Mouse (Mus musculus): ENCODE results near the gene D7Ertd443e.

Gene D7Ertd443e

DNA sequence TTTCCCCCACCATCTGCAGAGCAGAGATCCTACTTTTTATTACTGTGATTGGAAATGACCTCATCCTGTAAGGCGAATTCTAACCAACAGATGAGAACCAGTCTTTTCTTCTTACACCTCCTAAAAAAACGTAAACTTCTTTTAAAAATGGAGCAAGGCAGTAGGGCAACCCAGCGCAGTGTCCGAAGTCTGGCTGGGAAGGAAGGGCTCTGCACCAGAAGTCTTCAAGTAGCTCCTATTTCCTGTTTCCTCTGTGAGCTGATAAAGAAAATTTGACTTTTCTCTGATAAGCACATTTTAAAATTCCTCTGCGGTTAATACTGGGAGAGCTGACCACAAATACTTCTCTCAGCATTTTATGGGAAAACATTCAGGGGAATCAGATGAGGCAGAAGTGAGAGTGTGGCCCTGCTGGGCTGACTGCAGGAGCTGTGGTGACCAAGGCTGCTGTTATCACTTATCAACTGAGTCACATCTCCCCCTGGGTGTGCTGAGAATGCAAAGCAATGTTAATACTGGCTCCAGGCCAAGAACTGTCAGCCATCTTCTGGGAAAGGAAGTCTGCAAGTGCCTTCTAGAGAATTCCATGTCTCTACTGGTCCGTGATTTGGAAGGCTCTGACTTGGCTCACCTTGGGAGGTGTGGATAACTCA lies 97.8 kb downstream of the D7Ertd443e start:
- no peak for DNase-seq

DNA sequence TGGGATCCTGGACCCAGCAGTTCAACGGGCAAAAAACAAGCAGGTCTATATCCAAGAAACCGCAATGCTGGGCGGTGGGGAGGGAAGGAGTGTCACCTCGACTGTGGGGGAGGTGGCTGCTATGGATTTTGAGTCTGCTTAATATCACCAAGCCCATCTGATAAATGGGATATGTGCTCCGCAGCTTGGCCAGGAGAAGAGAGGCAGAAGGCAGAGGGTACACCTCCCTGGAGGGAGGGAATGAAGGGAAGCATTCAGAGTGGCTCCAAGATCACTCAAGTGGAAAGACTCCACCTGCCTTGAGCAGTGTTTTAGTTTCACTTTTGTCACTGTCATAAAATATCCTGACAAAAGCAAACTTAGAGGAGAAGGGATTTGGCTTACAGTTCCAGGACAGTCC lies 112.5 kb downstream of the D7Ertd443e start:
- DNase-seq = no peak

DNA sequence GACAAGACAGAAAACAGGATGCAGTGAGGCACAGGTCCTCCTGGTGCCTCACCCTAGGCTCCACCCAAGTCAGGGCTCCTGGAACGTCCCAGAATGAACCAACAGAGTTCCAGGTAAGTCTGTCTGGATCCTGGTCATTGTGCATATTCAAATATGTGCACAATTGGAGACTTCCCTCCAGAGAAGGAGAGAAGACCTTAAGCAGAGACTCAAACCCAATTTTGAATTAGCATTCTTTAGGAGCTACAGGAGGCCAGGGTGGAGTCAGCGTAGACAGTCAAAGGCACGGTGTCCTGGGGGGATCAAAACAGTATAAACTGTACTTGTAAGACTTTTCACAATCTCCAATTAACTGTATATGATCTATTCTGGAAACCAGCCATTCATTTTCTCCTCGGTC lies 113.0 kb downstream of the D7Ertd443e start:
- DNase-seq = no peak

GRCm38 (mm10) chr7:134265783-134266182 lies 119.7 kb downstream of the D7Ertd443e start:
- DNase-seq = no peak

DNA sequence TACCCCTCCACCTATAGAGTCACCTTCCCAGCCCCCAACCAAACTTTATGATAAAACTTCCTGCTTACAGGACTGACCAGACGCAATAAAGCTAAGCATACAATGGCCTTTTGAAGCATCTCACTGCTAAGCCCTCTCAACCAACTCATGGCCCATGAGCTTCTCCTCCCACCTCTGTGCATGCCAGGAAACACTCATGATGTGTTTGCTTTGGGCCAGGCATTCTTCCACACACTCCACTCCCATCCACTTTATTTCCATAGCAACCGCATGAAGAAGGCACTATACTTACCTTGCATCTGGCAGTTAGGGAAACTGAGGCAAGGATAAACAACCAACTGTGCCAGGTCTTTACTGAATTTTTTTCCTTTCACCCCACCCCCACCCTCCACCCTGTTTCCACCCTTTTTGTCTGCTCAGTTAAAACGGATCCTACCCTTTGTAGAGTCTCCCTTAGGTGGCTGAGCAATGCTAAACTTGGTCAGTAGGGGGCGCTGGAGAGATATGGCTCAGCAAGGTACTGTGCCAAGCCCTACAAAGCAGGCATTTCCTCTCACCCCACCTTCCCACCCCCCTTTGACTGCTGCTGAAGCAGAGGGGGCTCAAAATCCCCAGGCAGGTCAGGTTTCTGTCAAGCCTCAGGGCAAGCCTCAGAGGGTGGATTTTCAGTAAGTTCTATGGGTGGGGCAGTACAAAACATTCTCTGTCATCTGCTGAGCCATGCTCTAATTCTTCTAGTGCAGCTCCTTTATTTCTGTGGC lies 122.1 kb downstream of the D7Ertd443e start:
- DNase-seq = peak; percentile 47

DNA sequence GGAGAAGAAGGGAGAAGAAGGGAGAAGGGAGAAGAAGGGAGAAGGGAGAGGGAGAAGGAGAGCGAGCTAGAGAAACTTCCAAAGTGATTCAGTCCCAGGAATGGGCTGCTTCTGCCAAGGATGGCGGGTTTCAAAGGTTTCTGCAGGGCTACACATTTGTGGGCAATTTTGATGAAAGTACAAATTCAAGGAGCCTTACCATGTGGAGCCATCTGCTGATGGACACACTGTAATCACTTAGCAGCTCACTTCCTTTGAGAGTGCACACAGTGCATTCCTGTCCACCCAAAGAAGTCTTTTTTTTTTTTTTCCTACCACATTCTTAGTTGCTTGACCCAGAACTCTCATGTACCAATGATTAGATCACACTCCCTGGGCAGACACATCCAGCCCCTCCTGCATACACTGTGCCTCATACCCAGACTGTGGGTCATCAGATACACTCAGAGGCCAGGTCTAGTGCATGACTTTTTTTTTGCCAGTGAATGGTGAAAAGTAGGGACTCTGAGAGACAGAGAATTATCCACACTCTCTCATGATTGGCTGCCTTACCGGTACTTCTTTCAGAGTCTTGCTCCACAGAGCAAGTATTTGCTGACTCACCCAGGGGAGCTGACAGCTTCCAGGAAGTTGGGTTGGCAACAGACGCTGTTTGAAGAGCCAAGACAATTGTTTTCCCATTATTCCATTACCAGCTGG lies 124.3 kb downstream of the D7Ertd443e start:
- DNase-seq = no peak

GRCm38 (mm10) chr7:134250273-134250870 lies 135.1 kb downstream of the D7Ertd443e start:
- DNase-seq = no peak

DNA sequence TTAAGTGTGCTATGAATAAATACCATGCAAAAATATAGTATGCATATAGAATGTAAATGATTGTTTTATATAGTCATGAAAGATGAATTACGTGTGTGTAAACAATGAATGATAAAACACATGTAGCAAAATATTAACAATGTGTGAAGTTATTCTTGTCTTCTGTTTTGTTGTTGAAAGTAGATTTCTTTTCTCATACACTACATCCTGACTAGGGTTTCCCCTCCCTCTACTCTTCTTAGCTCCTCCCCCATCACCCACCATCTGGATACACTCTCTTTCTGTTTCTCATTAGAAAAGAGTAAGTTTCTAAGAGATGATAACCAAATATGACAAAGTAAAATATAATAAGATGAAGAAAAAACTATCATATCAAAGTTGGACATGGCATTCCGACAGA lies 137.4 kb downstream of the D7Ertd443e start:
- DNase-seq = no peak

DNA sequence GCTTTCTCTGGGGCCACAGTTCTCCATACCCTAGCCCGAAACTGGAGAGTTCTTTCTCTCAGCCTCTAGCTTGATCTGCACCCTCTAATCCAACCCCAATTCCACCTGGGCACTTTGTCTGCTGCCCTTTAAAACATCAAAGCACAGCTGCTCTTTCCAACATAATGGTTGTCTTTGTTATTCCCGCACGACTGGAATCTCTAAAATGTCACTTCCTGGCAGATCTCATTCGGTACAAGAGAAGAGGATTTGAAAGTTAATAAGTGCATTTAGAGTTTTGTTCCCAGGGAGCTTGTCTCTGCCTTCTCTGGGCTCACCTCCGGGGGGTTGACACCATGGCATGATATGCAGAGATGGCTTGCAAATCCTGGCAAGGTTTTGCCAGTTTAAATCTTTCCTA lies 138.8 kb downstream of the D7Ertd443e start:
- no peak for DNase-seq

- DNase-seq = no peak
These were observed 142.7 kb downstream of the D7Ertd443e start for GRCm38 (mm10) chr7:134242773-134243172.

DNA sequence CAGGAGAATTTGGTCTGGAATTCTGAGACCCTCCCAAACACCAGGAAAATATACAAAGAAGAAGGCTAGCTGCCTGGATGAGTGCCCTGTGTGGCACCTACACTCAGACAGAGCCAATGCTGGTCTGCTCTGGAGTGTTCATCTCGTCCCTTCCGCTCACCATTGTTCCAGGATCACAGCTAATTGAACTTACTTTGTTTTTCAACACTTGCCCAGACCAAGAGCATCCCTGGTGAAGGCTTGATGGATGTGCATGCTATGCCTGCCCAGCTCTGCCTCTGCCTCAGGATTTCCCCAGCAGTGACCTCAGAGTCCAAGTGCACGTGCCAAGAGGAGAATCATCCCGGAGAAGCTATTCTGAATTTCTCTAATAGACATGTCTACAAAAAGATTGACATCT lies 144.2 kb downstream of the D7Ertd443e start:
- DNase-seq = no peak

DNA sequence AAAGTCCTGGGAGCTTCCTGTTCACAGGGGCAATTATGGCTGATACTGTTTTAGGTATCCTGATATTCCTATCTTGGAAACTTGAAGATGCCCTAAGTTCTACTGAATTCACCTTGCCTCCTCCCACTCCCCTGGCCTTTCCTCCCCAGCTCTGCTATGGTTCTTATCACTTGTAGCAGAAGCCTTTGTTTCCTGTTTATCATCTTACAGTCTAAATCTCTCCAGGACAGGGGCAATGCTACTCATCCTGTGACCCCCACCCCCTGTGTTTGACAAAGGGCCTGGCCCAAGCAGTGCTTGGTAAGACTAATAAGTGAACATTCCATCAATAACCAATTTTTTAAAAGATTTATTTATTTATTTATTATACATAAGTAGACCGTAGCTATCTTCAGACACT lies 144.9 kb downstream of the D7Ertd443e start:
- no peak for DNase-seq

DNA sequence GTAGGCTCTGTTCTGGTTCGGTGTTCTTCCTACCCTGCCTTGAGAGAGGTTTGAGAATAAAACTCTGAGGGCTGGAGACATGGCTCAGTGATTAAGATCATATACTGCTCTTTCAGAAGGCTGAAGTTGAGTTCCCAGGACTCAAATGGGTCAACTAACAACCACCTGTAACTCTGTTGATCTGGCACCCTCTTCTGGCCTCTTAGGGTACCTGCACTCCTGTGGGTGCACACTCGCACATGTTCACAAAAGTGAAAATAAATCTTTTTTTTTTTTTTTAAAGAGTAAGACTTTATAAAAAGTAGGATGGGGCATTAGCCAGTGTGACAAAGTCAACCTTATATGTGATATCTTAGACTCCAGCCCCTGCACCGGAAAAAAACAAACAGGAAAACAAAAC lies 146.6 kb downstream of the D7Ertd443e start:
- no peak for DNase-seq

- no peak for DNase-seq
These were observed 148.1 kb downstream of the D7Ertd443e start for GRCm38 (mm10) chr7:134237356-134237755.

DNA sequence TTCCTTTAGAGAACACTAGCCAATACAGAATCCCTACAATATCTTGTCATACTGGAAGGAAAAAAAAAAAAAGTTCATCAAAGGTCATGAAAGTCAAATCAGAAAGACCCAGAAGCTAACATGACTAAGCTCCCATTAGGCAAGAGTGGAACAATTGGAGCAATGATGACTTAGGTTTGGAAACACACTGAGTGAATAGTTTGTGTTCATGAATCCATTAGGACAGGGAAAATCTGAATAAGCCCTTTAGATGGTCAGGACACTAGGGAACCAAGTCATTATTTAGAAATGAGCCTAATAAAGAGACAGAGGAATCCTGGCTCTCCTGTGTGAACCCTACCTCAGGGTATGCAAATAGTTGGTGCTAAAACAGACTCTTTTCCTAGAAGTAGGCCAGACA lies 148.7 kb downstream of the D7Ertd443e start:
- DNase-seq = no peak

DNA sequence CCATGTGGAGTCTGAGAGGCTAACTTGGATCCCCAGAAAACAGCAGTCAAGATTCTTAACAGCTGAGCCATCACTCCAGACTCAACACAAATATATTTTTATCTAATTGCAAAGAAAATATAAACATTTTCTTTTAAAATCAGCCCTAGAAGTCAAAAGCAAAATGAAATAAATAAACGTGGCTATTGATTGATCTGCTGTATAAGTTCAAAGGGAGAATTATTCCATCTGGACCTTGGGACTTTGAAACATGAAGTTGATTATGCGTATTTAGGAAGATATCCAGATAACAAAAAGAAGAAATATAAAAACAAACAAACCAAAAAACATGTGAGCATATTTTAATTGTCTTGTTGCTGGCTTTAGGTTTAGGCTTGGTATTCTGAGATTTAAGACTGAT lies 149.9 kb downstream of the D7Ertd443e start:
- DNase-seq = no peak

- DNase-seq = no peak
These were observed 153.8 kb downstream of the D7Ertd443e start, which contains the start of gene Adam12 for GRCm38 (mm10) chr7:134231378-134232346. Gene Adam12, minus strand, starts transcription at chr7:134232146.

DNA sequence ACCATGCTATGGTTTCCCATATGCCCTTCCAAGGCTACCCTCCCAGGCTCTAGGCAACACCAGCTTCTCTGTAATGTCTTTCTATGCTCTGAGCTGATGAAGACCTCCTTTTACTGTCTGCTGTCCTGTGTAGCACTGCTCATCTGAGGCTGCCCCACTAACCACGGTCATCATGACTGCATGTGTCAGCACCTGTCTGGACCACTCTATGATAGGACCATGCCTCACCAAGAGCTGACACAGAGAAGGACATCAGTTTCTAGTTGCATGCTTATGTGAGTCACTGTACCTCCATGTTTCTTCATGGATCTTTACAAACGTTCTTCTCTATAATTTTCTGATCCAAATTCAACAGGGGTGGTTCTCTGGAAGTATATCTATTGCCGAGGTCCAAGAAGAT lies 154.8 kb downstream of the D7Ertd443e start:
- no peak for DNase-seq

GRCm38 (mm10) chr7:134229899-134230298 lies 155.6 kb downstream of the D7Ertd443e start:
- no peak for DNase-seq

DNA sequence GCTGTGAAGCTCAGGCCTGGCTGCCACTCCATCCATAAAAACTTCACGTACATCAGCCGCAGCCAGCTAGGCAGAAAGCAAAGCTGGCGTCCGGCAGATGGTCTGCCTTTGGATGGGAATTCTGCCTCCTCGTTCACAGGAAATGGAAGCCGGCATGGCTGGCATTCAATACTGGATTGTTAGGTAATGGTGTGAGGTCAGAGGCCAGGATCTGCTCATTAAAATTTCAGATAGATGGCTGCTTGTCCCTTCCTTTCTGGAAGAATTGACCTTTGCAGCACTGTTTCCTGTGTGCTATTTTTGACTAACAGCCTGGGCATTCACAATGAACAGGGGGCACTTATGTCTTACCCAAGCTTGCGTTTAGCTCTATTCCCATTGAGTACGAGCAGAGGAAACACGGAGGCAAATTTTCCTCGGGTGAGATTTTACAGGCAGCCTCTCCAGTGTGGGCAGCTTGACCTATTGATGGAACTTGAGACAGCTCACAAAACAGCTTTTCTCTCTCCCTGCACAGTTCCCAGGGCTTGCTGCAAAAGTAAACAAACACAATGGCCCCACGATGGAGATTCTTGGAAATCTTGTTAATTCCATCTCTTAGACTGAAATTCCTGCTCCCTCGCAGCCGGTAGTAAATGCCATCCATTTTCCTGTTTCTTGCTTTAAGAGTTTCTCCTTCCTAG lies 157.5 kb downstream of the D7Ertd443e start:
- DNase-seq = no peak

- no peak for DNase-seq
These were observed 158.4 kb downstream of the D7Ertd443e start for GRCm38 (mm10) chr7:134227101-134227500.

DNA sequence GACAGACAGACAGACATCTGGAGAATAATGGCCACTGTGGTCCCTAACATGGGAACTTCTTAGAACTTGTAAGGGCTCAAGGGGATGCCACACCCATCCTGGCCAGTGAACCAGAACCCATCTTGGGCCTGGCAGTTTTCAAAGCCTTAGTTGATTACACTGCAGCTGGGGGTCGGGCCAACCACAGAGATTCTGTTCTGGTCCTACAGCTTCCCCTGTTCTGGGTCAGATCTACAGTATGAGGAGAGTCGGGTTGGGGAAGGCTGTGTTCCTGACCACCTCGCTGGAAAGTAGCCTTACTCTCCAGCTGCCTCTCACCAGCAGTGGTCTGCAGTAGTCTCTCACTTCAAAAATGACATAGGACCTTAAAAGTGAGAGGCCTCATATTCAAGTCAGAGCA lies 159.2 kb downstream of the D7Ertd443e start:
- no peak for DNase-seq

All from cerebellum, adult 8-10 months (tissue).